Mouse (Mus musculus): Measurements from ENCODE around the gene Ptprm. TPM values are rescaled to one million over a fixed set of nuclear protein-coding genes. Genes with fewer than 3 reads are reported as not detected.

Ptprm gene
- polyA plus RNA-seq, 1 experiment from 2014 or later = 45.7 TPM

DNA sequence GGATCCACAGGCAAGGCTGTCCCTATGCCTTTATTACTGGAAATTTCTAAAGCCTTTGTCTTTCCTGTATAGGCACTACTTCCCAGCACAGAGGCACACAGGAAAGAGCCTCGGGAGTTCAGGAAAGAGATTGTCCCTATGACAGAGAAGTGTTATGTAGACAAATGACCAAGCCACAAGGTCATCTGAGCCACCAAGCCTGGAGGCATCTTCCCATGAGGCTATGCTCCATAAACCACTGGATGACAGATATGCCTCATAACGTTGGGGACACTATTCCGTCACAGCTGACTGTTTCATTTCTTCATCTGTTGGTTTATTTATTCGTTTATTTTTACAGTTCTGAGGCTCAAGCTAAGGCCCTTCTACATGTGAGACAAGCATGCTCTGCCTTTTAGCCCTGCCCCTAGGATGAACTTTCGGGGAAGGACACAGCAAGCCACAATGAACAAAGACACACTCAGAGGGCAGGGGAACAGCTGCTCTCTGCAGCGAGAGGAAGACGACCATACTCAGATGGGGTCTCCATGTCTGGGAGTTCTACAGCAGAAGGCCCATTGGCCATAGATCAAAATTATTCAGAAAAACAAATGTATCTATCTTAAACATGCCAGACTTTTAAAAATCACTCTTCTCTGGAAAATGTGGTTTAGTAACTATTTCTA lies 235.4 kb downstream of the Ptprm start:
- H3K27me3 ChIP-seq (ENCODE audit: control insufficient read depth, insufficient read depth, low read depth, low read length) = no peaks in the 10 kb centered on the region
- no peaks in the 10 kb centered on the region for H3K9me3 ChIP-seq (ENCODE audit: control insufficient read depth, low read length)
- 40% methylated on average over 7 of the region's 7 CpGs for WGBS
- no peak overlapping the region for H3K27ac ChIP-seq (ENCODE audit: low read length)
- peak; percentile 52 for ATAC-seq (ENCODE audit: low read depth)
- H3K36me3 ChIP-seq (ENCODE audit: control insufficient read depth, insufficient read depth, low read length) = no peaks in the 10 kb centered on the region
- no peak overlapping the region for H3K4me3 ChIP-seq (ENCODE audit: low read length)
- no peak overlapping the region for H3K4me2 ChIP-seq (ENCODE audit: low read depth, low read length)
- H3K9ac ChIP-seq (ENCODE audit: low read length) = no peak overlapping the region
- H3K4me1 ChIP-seq (replicated peaks; ENCODE audit: control insufficient read depth, insufficient read depth, low read length) = peaks cover 2% of the 10 kb centered on the region; the same call in 1 of the 2 replicates

DNA sequence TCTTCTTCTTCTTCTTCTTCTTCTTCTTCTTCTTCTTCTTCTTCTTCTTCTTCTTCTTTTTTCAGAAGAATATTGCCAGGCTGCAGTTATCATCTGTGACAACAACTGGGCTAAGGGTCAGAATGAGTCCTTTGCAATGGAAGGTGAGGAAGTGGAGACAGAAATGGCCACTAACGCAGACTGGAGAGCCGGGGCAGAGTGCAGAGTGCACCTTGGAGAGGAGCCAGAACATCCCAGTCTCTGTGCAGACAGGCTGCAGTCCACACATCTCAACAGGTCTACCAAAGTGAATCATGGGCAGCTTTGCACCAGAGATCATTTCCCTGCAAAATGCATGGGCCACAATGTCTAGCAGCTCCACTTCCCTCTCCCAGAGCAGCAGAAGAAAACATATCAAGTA lies 239.4 kb downstream of the Ptprm start:
- no peak for ATAC-seq (ENCODE audit: low read depth)
- H3K27ac ChIP-seq (ENCODE audit: low read length) = no peak overlapping the region
- no peaks in the 10 kb centered on the region for H3K27me3 ChIP-seq (ENCODE audit: control insufficient read depth, insufficient read depth, low read depth, low read length)
- no peaks in the 10 kb centered on the region for H3K9me3 ChIP-seq (ENCODE audit: control insufficient read depth, low read length)
- H3K4me3 ChIP-seq (ENCODE audit: low read length) = no peak overlapping the region
- no peak overlapping the region for H3K4me2 ChIP-seq (ENCODE audit: low read depth, low read length)
- H3K9ac ChIP-seq (ENCODE audit: low read length) = no peak overlapping the region
- WGBS = 48% methylated on average over 2 of the region's 2 CpGs
- H3K4me1 ChIP-seq (replicated peaks; ENCODE audit: control insufficient read depth, insufficient read depth, low read length) = peaks cover 2% of the 10 kb centered on the region; the same call in 1 of the 2 replicates
- no peaks in the 10 kb centered on the region for H3K36me3 ChIP-seq (ENCODE audit: control insufficient read depth, insufficient read depth, low read length)

DNA sequence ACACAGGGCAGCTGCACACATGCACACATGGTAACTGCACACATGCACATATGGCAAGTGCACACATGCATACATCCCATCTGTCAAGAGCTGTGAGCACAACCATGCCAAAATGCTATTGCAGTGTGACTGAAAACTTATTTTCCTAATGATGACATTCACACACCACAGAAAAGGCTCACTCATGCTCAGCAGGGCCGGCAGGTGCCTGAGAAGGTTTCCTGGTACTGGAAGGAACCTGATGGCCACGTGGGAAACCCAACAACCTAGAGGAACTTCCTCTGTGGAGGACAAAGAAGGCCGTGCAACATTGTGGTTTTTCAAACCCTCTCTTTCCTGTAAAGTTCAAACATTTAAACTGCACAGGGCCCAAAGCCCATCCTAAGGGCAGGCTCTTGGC lies 241.6 kb downstream of the Ptprm start:
- Histone ChIP-seq H3K4me3 (ENCODE audit: low read length) (no peak overlapping the region), H3K9ac (ENCODE audit: low read length) (no peak overlapping the region), H3K27ac (ENCODE audit: low read length) (no peak overlapping the region), H3K4me2 (ENCODE audit: low read depth, low read length) (no peak overlapping the region), H3K4me1 (replicated peaks; ENCODE audit: control insufficient read depth, insufficient read depth, low read length) (no peaks in the 10 kb centered on the region), H3K27me3 (ENCODE audit: control insufficient read depth, insufficient read depth, low read depth, low read length) (no peaks in the 10 kb centered on the region), H3K36me3 (ENCODE audit: control insufficient read depth, insufficient read depth, low read length) (no peaks in the 10 kb centered on the region), H3K9me3 (ENCODE audit: control insufficient read depth, low read length) (no peaks in the 10 kb centered on the region)
- no peak for ATAC-seq (ENCODE audit: low read depth)
- WGBS = 66% methylated on average over 3 of the region's 3 CpGs

DNA sequence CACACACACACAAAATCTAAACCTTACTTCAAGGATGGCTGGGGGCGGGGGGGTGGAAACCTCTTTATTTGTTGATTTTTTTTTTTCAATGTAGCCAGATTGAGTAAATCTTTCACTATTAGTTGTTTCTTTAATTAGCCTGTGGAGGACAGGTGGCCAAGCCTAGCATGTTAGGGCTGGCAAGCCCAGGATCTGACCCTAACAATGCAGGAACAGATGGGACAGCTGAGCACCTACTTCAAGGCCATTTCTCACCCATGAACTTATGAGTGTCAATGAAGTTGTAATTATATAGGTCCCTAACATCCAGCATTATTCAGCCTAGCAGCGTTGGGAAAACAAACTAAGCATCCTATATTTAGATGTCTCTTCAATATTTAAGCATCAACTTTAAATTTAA lies 248.1 kb downstream of the Ptprm start:
- Histone ChIP-seq H3K4me1 (replicated peaks; ENCODE audit: control insufficient read depth, insufficient read depth, low read length) (0 out of 2 replicates have a peak, but pooled peaks cover 3% of the 10 kb centered on the region), H3K27me3 (ENCODE audit: control insufficient read depth, insufficient read depth, low read depth, low read length) (no peaks in the 10 kb centered on the region), H3K4me2 (ENCODE audit: low read depth, low read length) (no peak overlapping the region), H3K4me3 (ENCODE audit: low read length) (no peak overlapping the region), H3K9me3 (ENCODE audit: control insufficient read depth, low read length) (no peaks in the 10 kb centered on the region), H3K9ac (ENCODE audit: low read length) (no peak overlapping the region), H3K27ac (ENCODE audit: low read length) (no peak overlapping the region), H3K36me3 (ENCODE audit: control insufficient read depth, insufficient read depth, low read length) (no peaks in the 10 kb centered on the region)
- no peak for ATAC-seq (ENCODE audit: low read depth)
- 84% methylated on average over 2 of the region's 2 CpGs for WGBS

DNA sequence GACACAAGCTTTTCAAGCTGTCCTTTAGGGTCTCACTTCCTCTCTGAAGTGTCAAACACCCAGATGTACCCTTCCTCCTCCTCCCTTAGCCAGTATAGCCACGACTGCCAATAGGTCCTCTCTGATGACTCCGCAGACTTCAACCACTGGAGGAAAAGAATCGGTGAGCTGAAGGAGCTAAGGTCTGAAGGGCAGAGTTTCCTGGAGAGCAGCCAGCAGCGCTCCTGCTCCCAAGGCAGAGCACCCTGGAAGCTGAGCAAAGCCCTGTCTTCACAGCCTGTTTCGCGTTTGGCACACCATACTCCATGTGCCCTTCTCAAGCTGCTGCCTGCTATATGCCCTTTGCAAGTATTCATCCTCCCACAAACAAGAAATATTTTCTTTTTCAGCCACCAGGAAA lies 252.2 kb downstream of the Ptprm start:
- no peaks in the 10 kb centered on the region for H3K9me3 ChIP-seq (ENCODE audit: control insufficient read depth, low read length)
- H3K36me3 ChIP-seq (ENCODE audit: control insufficient read depth, insufficient read depth, low read length) = no peaks in the 10 kb centered on the region
- 48% methylated on average over 6 of the region's 6 CpGs for WGBS
- no peaks in the 10 kb centered on the region for H3K27me3 ChIP-seq (ENCODE audit: control insufficient read depth, insufficient read depth, low read depth, low read length)
- no peak overlapping the region for H3K4me3 ChIP-seq (ENCODE audit: low read length)
- no peak overlapping the region for H3K27ac ChIP-seq (ENCODE audit: low read length)
- no peak overlapping the region for H3K4me2 ChIP-seq (ENCODE audit: low read depth, low read length)
- no peak overlapping the region for H3K9ac ChIP-seq (ENCODE audit: low read length)
- H3K4me1 ChIP-seq (replicated peaks; ENCODE audit: control insufficient read depth, insufficient read depth, low read length) = peaks cover 3% of the 10 kb centered on the region; the same call in 1 of the 2 replicates
- ATAC-seq (ENCODE audit: low read depth) = no peak

DNA sequence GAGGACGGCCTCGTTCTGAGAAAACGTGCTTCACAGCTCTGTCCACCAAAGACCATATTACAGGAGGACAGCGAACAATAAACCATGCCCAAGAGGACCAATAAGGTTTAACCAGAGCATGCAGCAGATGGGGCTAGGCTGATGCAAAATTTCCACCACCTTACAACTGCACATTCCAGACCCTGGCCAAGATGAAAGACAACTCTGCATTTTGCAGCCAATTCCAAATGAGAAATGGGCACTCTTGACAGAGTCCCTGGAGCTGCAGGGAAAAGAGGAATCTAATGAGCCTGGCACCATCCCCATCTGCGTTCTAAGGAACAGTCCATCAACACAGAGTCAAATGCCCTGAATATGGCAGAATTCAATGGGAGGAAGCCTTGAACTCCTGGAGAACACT lies 263.3 kb downstream of the Ptprm start:
- Histone ChIP-seq H3K27me3 (ENCODE audit: control insufficient read depth, insufficient read depth, low read depth, low read length) (no peaks in the 10 kb centered on the region), H3K36me3 (ENCODE audit: control insufficient read depth, insufficient read depth, low read length) (peaks cover 3% of the 10 kb centered on the region; the same call in 1 of the 2 replicates), H3K9ac (ENCODE audit: low read length) (no peak overlapping the region), H3K4me3 (ENCODE audit: low read length) (no peak overlapping the region), H3K27ac (ENCODE audit: low read length) (no peak overlapping the region), H3K4me1 (replicated peaks; ENCODE audit: control insufficient read depth, insufficient read depth, low read length) (no peaks in the 10 kb centered on the region; the same call in 1 of the 2 replicates), H3K4me2 (ENCODE audit: low read depth, low read length) (no peak overlapping the region), H3K9me3 (ENCODE audit: control insufficient read depth, low read length) (no peaks in the 10 kb centered on the region)
- no peak for ATAC-seq (ENCODE audit: low read depth)
- WGBS = 71% methylated on average over 5 of the region's 5 CpGs

DNA sequence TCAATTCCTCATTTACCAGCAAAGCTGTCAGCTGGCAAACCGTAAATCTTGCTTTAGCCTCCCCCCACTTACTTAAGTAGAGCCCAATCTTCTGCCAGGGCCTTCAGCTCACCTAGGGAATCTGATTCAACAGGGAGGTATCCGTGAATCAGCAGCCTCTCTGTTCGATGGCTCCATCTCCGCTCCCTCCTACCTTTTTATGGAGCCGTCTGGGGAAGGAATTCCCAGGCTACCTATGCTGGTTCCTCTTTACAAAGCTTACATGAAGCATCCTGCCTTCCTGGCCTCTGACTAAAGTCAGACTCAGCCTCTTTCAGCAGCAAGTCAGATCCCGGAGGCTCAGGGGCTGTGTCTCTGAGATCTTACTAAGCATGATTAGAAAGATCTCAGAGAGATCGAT lies 264.1 kb downstream of the Ptprm start:
- Histone ChIP-seq H3K27ac (ENCODE audit: low read length) (no peak overlapping the region), H3K9ac (ENCODE audit: low read length) (no peak overlapping the region), H3K4me2 (ENCODE audit: low read depth, low read length) (no peak overlapping the region), H3K4me1 (replicated peaks; ENCODE audit: control insufficient read depth, insufficient read depth, low read length) (no peaks in the 10 kb centered on the region; the same call in 1 of the 2 replicates), H3K4me3 (ENCODE audit: low read length) (no peak overlapping the region), H3K9me3 (ENCODE audit: control insufficient read depth, low read length) (no peaks in the 10 kb centered on the region), H3K27me3 (ENCODE audit: control insufficient read depth, insufficient read depth, low read depth, low read length) (no peaks in the 10 kb centered on the region), H3K36me3 (ENCODE audit: control insufficient read depth, insufficient read depth, low read length) (peaks cover 3% of the 10 kb centered on the region; the same call in 1 of the 2 replicates)
- 73% methylated on average over 7 of the region's 7 CpGs for WGBS
- no peak for ATAC-seq (ENCODE audit: low read depth)

DNA sequence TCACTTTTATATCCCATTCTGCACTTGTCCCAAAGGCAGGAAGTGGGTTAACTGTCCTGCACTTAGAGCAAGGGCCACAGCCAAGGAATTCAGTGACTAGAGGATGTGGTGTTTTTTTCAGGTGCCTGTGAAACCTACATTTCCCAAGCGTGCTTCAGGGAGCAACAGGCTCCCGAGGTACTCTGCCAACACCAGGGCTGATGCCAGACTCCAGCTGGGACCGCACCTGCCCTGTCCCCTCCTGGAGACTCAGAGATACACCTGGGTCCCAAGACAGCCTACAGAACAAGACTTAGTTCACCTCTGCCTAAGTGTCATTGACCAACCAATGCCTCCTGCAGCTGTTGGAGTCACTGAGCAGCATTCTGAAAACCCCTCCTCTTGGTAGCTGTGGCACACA lies 264.6 kb downstream of the Ptprm start:
- Histone ChIP-seq H3K9ac (ENCODE audit: low read length) (no peak overlapping the region), H3K9me3 (ENCODE audit: control insufficient read depth, low read length) (no peaks in the 10 kb centered on the region), H3K36me3 (ENCODE audit: control insufficient read depth, insufficient read depth, low read length) (peaks cover 3% of the 10 kb centered on the region; the same call in 1 of the 2 replicates), H3K27ac (ENCODE audit: low read length) (no peak overlapping the region), H3K27me3 (ENCODE audit: control insufficient read depth, insufficient read depth, low read depth, low read length) (no peaks in the 10 kb centered on the region), H3K4me1 (replicated peaks; ENCODE audit: control insufficient read depth, insufficient read depth, low read length) (no peaks in the 10 kb centered on the region; the same call in 1 of the 2 replicates), H3K4me3 (ENCODE audit: low read length) (no peak overlapping the region), H3K4me2 (ENCODE audit: low read depth, low read length) (no peak overlapping the region)
- no peak for ATAC-seq (ENCODE audit: low read depth)
- WGBS = 71% methylated on average over 3 of the region's 3 CpGs

DNA sequence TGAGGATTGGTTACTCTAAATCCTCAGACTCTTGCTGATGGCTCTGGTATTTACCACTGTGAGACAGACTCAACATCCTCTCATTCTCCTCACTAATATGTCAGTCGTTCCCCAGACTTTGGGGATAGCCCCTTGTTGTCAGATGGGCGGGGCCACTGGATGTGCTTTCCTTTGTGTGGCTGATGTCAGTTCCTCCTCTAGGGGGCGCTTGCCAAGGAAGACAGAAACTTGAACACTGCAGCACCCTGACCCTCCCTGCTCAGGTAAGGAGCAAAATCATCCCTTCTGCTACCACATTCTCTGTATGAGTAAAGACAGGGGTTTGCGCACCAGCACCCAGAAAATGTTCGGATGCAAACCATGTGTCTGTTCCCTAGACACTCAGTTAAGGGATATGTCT lies 266.7 kb downstream of the Ptprm start:
- Histone ChIP-seq H3K36me3 (ENCODE audit: control insufficient read depth, insufficient read depth, low read length) (no peaks in the 10 kb centered on the region), H3K27ac (ENCODE audit: low read length) (no peak overlapping the region), H3K4me3 (ENCODE audit: low read length) (no peak overlapping the region), H3K4me2 (ENCODE audit: low read depth, low read length) (no peak overlapping the region), H3K4me1 (replicated peaks; ENCODE audit: control insufficient read depth, insufficient read depth, low read length) (no peaks in the 10 kb centered on the region; the same call in 1 of the 2 replicates), H3K27me3 (ENCODE audit: control insufficient read depth, insufficient read depth, low read depth, low read length) (no peaks in the 10 kb centered on the region), H3K9ac (ENCODE audit: low read length) (no peak overlapping the region), H3K9me3 (ENCODE audit: control insufficient read depth, low read length) (no peaks in the 10 kb centered on the region)
- WGBS = 58% methylated on average over 5 of the region's 5 CpGs
- ATAC-seq (ENCODE audit: low read depth) = no peak
